Mouse (Mus musculus): Measurements from ENCODE around the gene Larp4b.

- TF ChIP-seq GATA1 (IDR thresholded peaks at IDR 0.05; ENCODE audit: low read length) (no peak), TAL1 (IDR thresholded peaks at IDR 0.05; ENCODE audit: low read length) (no peak)
Measured at GRCm38 (mm10) chr13:9057277-9057676, 36.4 kb upstream of the Larp4b start.

Measured in erythroblast, embryonic 14.5 days (primary cell).